Mouse (Mus musculus): Measurements from ENCODE around the gene Oma1.

Gene Oma1

DNA sequence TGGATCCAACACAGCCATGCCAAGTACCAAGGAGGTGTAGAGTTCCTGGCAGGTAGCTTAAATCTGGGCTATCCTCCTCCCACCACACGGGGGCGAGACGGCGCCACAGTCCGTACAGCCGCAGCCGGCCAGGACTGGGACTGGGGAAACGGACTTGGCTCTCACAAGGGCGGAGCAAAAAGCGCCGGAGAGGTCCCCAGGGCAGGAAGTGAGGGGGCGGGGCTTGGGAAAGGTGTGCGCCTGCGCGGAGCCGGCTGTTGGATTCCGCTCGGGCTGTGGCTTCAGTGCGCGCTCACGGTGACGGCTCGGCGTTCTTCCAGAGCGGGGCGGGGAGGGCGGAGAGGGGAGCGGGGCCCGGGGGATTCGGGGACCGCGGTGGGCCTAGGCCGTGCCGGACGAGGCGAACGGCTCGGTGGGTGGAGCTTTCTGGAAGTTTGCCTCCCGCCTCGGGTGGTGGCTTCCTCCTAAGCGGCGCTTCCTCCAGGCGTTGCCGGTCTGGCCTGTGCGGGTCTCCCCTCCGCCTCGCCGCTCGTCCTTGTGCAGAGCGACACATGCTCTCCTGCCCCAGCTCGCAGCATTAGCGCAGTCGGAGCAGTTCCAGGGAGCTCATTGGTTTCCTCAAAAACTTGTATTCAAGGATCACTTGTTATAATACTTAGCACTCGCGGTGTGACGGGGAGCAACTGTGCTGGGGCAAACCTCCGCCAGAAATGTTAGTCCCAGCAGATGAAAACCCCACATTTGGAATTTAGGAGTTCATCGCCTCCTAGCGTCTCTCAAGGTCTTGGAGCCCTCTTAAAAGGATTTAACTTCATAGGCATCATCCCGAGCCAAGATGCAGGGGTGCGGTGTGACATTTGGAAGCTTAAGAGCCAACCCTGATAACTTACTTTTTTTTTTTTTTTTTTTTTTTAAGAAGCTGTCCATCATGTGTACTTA is at the start of gene Oma1:
Gene Oma1, plus strand, starts transcription at position 226 of the 939 bp plus-strand sequence.
- peak; percentile 95 for DNase-seq (ENCODE audit: low read depth, low spot score)

GRCm38 (mm10) chr4:103263812-103264396 is 49.7 kb upstream of the Oma1 start:
- DNase-seq (ENCODE audit: low read depth, low spot score): no peak

DNA sequence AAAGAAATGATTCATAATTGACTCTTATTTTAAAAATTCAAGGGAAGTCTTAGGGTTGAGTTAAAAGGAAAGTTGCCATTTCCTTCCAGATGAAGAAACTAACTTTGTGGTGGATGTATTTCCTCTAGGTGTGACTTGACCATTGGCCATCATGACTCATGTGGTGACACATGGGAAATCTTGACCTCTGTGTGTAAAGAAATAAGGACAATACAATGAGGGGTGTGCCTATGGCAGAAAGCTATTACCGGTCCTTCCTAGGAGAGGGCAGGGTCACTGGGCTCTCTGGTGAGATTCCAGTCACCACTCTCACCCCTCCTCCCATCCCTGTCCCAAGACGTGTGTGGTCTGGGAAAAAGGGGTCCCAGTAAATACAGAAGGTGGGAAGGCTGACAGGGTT is 48.4 kb upstream of the Oma1 start:
- DNase-seq (ENCODE audit: low read depth, low spot score): no peak

GRCm38 (mm10) chr4:103269336-103269735 is 44.3 kb upstream of the Oma1 start:
- no peak for DNase-seq (ENCODE audit: low read depth, low spot score)

- DNase-seq (ENCODE audit: low read depth, low spot score): no peak
These were observed 40.6 kb upstream of the Oma1 start for GRCm38 (mm10) chr4:103273021-103273420.

DNA sequence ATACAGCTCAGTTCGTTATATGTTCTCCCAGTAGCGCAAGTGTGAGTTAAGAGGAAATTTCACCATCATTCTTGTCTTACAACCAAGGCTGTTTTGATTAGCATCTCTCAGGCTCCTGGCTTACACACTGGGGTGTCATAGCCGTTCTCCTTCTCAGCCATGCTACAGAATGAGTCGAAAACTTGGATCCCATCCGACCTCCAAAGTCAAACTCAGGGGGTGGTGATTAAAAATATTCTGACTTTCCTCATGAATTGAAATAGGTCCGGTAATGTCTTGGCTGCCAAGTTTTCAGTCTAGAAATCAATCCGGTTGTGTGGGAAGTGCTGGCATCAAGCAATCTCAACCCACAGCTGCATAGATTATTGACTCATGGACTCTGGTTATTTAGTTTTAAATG is 25.3 kb upstream of the Oma1 start:
- no peak for DNase-seq (ENCODE audit: low read depth, low spot score)

GRCm38 (mm10) chr4:103290763-103291162 is 22.8 kb upstream of the Oma1 start, which contains the start of gene 4921539E11Rik:
Gene 4921539E11Rik (minus strand): TSS chr4:103290863.
- DNase-seq (ENCODE audit: low read depth, low spot score): no peak

DNA sequence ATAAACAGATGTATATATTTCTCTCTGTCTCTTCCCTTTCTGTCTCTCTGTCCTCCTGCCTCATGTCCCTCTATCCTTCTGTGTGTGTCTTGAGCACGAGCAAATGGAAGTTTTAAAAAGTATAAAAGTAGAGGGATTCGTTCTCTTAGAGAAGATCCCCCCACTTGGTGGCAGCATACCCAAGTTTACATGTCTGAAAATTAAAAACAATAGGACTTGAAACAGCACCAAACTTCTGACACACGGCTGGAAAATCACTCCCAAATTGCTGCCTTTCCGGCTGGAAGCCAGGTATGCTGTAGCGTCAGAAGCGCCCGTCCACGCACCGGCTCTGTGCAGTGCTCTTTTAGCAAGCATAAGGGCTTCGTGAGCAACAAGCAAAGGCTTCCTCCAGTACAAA is 14.3 kb upstream of the Oma1 start:
- DNase-seq (ENCODE audit: low read depth, low spot score): no peak

DNA sequence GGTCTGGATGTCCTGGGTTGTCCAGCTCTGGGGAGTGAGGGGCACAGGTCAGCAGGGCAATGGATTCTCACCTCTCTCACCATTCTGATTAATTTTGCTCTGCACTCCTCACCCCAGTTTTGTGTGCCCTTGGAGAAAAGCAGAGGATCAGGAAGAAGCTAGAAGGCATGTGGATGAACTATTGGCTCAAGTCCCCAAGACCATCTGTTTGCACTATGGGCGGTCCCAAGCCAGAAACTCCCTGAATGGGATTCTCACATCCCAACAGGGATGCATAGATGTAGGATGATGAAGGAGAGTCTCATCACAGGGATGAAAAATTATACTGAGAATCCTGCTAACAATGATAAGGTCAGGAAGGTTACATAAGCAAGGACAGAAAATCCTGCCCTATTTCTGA is 9.8 kb upstream of the Oma1 start:
- DNase-seq (ENCODE audit: low read depth, low spot score): no peak

DNA sequence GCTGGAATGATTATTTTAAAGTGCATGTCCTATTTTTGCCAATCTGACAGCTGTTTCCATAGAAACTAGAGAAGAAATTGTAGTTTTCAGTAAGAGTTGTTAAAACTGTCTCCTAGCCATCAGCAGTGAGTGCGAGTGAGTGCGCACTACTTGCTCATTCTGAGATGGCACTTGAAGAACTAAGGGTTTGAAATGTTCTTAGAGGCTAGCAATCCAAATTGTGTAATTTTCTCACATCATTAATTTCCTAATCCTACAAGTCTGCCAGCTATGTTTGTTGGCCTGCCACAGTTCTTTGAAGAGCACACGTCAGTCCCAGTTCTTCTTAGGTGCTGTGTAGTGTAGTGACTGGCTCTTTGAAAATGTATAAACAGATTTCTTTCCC is 906 bp downstream of the Oma1 start:
- no peak for DNase-seq (ENCODE audit: low read depth, low spot score)

- no peak for DNase-seq (ENCODE audit: low read depth, low spot score)
These were observed 2.2 kb downstream of the Oma1 start for GRCm38 (mm10) chr4:103315861-103316260.

- DNase-seq (ENCODE audit: low read depth, low spot score): no peak
These were observed 7.8 kb downstream of the Oma1 start for GRCm38 (mm10) chr4:103321461-103321860.

DNA sequence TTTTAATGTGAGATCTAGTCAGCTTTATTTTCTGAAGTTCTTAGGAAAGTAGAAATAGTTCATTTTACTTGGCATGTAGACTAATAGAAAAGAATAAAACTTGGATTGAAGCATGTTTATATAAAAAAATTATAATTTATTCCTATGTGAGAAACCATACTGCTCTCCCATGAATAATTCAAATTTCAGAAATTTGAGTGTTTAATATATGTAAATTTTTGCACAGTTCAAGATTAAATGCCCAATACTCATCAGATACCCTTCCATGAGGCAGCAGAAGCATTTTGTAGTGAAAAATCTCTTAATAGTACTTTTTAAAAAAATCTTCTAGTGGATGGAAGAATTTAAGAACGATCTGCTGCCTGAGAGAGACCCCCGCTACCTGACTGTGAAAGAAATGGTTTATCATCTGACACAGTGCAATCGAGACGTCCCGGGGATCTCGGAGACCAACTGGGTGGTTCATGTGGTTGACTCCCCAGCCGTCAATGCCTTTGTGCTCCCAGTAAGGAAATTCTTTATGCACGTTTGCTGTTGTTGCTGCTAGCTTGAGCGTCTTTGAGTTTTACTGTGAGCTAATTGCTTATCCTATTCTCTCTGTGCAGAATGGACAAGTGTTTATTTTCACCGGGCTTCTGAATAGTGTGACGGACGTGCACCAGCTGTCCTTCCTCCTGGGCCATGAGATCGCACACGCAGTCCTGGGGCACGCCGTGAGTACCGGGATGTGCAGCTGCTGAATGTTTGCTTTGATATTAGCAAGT is 11.3 kb downstream of the Oma1 start:
- DNase-seq (ENCODE audit: low read depth, low spot score): no peak

GRCm38 (mm10) chr4:103326994-103327393 is 13.4 kb downstream of the Oma1 start:
- no peak for DNase-seq (ENCODE audit: low read depth, low spot score)

DNA sequence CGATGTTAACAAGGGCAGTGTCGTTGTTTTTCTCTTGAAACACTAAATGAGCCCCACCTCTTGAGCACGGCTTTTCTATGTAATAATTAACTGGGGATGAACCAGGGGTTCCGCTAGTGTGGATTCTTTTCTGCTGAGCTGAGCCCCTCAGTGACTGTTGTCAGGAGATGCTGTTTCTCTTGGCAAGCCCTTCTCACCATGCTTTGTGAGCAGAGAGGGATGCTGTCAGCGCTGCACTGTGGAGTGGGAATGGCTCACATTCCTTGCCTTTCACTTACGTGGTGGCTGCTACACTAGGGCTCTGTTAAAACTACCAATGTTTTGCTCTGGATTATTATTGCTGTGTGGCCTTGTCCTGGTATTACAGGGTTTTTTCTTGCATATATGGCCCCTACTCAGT is 15.7 kb downstream of the Oma1 start:
- DNase-seq (ENCODE audit: low read depth, low spot score): no peak

DNA sequence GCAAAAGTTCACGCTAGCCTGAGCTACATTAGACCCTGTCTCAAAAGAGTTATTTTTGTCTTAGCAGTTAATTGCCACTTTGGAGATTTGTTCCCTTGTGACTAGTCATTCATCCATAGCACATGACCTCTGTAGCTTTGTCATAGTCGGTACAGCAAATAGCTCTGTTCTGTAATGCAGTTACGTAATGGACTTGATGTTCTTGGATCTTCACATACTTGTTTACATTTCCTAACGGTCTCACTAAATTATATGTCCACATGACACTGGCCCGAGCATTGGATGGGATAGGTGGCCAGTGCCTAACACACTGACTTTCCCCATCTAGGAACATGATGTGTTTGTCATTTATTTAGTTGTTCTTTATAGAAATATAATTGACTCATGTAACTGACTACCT is 21.5 kb downstream of the Oma1 start:
- DNase-seq (ENCODE audit: low read depth, low spot score): no peak

GRCm38 (mm10) chr4:103340726-103341125 is 27.1 kb downstream of the Oma1 start:
- no peak for DNase-seq (ENCODE audit: low read depth, low spot score)

DNA sequence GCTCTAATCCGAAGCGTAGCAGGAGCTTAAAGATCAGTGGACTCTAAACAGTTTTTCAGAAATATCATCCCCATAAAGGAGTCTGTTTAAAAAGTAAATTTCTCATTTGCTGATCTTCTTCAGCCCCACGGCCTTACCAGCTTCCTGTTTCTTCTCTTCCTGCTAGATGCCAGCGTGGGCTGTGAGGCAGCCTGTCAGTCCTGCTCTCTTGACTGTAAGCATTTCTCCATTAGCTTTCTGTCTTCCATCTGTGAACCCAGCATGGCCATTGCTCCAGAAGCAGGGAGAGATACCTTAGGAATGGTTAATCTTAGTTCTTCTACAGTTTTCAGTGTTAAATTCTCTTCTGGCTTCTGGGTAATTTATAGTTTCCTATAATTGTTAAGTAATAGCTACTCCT is 28.0 kb downstream of the Oma1 start:
- no peak for DNase-seq (ENCODE audit: low read depth, low spot score)

GRCm38 (mm10) chr4:103346058-103346457 is 32.4 kb downstream of the Oma1 start:
- peak; percentile 39 for DNase-seq (ENCODE audit: low read depth, low spot score)

DNA sequence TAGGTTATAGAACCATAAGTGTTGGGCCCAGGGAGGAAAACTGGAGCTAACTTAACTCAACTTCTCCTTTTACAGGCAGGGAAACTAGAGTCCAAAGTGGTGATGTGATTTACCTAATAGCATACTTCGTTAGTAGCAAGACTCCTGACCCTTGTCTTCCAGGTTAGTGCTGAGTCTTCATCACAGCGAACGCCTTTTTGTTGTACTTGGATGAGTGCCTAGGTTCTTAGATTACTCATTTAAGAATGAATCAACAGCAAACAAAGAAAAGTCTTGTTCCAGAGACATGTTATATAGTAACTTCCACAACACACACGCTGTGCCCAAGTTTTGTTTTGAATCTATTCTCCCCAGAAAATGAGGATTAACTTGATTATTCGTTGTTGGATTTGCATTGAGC is 33.2 kb downstream of the Oma1 start:
- no peak for DNase-seq (ENCODE audit: low read depth, low spot score)

- DNase-seq (ENCODE audit: low read depth, low spot score): no peak
These were observed 35.6 kb downstream of the Oma1 start for GRCm38 (mm10) chr4:103349219-103349618.

- DNase-seq (ENCODE audit: low read depth, low spot score): no peak
These were observed 39.3 kb downstream of the Oma1 start for GRCm38 (mm10) chr4:103352926-103353325.
